Mouse (Mus musculus) lung, postnatal 0 days (tissue): Measurements from ENCODE around the gene Ngfr.

Experiments used
- CTCF ChIP-seq: IDR thresholded peaks from 2 replicates; pipeline ENCODE4 v1.5.1; 2016; ENCODE audit warnings: antibody characterized with exemption, mild to moderate bottlenecking
- EP300 ChIP-seq: IDR thresholded peaks from 2 replicates; pipeline ENCODE4 v1.6.1; 2016; ENCODE audit warnings: antibody characterized with exemption, mild to moderate bottlenecking, control low read depth

DNA sequence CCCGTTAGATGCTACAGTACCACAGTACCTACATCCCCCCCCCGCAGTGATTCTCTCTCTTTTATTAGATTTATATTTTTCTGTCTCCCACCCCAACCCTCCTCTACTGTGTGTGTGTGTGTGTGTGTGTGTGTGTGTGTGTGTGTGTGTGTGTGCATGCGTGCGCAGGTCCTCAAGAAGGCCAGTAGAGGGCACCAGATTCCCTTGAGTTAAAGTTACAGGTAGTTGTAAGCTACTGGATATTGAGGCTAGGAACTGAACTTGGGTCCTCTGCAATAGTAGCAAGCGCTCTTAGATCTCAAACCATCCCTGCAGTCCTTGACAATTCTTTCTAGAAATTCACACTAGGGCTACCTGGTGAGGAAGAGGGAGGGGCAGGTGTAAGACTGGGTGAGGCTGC is 23.7 kb downstream of the Ngfr start:
- TF ChIP-seq CTCF, result no peak
- no peak for TF ChIP-seq EP300
